Mouse (Mus musculus) CH12.LX (cell line): ENCODE measurements around the gene Man2a1. TPM values are rescaled to one million over a fixed set of nuclear protein-coding genes. Genes with fewer than 3 reads are reported as not detected.

Experiments used
- DNase-seq: peaks from one replicate; pipeline ENCODE4 v3.0.0-alpha.2; 2013; ENCODE audit errors: extremely low read depth
- H3K27ac ChIP-seq: 2 replicates; pipeline ENCODE4 v1.5.1; 2012; ENCODE audit warnings: low read depth, mild to moderate bottlenecking, control low read depth, moderate library complexity; ENCODE audit not compliant: insufficient read depth
- H3K27me3 ChIP-seq: replicated peaks from 2 replicates; pipeline ENCODE3; 2012; ENCODE audit warnings: inconsistent platforms
- H3K36me3 ChIP-seq, 2 experiments: replicated peaks in 1 of 2; 2 replicates each; pipeline versions ENCODE3 to v1.6.1; 2012; ENCODE audit warnings: inconsistent platforms in 1 of 2, low read length in 1 of 2, mild to moderate bottlenecking in 1 of 2, mixed read lengths in 1 of 2, moderate library complexity in 1 of 2; ENCODE audit not compliant: control insufficient read depth in 1 of 2, insufficient read depth in 1 of 2
- H3K4me1 ChIP-seq, 2 experiments: 2 replicates each; pipeline ENCODE4 v1.6.1; 2012; ENCODE audit warnings: inconsistent platforms in 1 of 2, moderate library complexity in 1 of 2; ENCODE audit not compliant: insufficient read depth in 2 of 2, control insufficient read depth in 1 of 2
- H3K4me2 ChIP-seq: 2 replicates; pipeline ENCODE4 v1.6.1; 2012; ENCODE audit warnings: low read depth, mild to moderate bottlenecking, control low read depth; ENCODE audit not compliant: poor library complexity, insufficient read depth, severe bottlenecking
- H3K4me3 ChIP-seq, 3 experiments: fragments of 150-350 bp in 1 of 3; sonication (generic) in 1 of 3; replicated peaks in 1 of 3; 2 replicates each; pipeline versions ENCODE3 to v1.5.1; 2011 to 2012; ENCODE audit warnings: low read depth in 2 of 3, low read length in 2 of 3, mild to moderate bottlenecking in 2 of 3, moderate library complexity in 2 of 3, control low read depth in 1 of 3, improper control_type of control experiment in 1 of 3, inconsistent platforms in 1 of 3, mixed read lengths in 1 of 3; ENCODE audit not compliant: poor library complexity in 1 of 3
- H3K79me2 ChIP-seq: replicated peaks from 2 replicates; pipeline ENCODE4 v1.6.1; 2012; ENCODE audit warnings: mild to moderate bottlenecking, moderate library complexity; ENCODE audit not compliant: control insufficient read depth, poor library complexity, insufficient read depth, severe bottlenecking; ENCODE audit errors: extremely low read depth
- H3K9ac ChIP-seq: 2 replicates; pipeline ENCODE4 v1.6.1; 2012; ENCODE audit warnings: low read depth, mild to moderate bottlenecking, control low read depth, moderate library complexity; ENCODE audit not compliant: insufficient read depth
- H3K9me3 ChIP-seq: replicated peaks from 2 replicates; pipeline ENCODE3; 2012; ENCODE audit warnings: low read length, inconsistent platforms, mixed read lengths
- BHLHE40 ChIP-seq: IDR thresholded peaks from 2 replicates; pipeline ENCODE4 v1.6.1; 2011; ENCODE audit warnings: mild to moderate bottlenecking, low read depth, low read length, improper control_type of control experiment
- CTCF ChIP-seq, 2 experiments: IDR thresholded peaks in 1 of 2; conservative IDR thresholded peaks in 1 of 2; 2 replicates each; pipeline ENCODE4 v1.5.1; 2011 to 2012; ENCODE audit warnings: low read depth in 2 of 2, low read length in 2 of 2, improper control_type of control experiment in 1 of 2, inconsistent platforms in 1 of 2, mild to moderate bottlenecking in 1 of 2, moderate library complexity in 1 of 2
- E2F4 ChIP-seq: IDR thresholded peaks from 2 replicates; pipeline ENCODE4 v1.6.1; 2011; ENCODE audit warnings: low read depth, low read length, improper control_type of control experiment; ENCODE audit not compliant: insufficient replicate concordance
- EP300 ChIP-seq: IDR thresholded peaks from 2 replicates; pipeline ENCODE4 v1.6.1; 2011; ENCODE audit warnings: low read length, improper control_type of control experiment
- ETS1 ChIP-seq: conservative IDR thresholded peaks from 2 replicates; pipeline ENCODE4 v1.6.1; 2012; ENCODE audit warnings: low read depth, mild to moderate bottlenecking, inconsistent platforms, low read length, improper control_type of control experiment, moderate library complexity
- GABPA ChIP-seq: IDR thresholded peaks from 2 replicates; pipeline ENCODE4 v1.6.1; 2012; ENCODE audit warnings: low read depth, low read length, improper control_type of control experiment, inconsistent platforms; ENCODE audit not compliant: insufficient replicate concordance
- IRF4 ChIP-seq: IDR thresholded peaks from 2 replicates; pipeline ENCODE4 v1.6.1; 2014; ENCODE audit warnings: low read depth, mild to moderate bottlenecking, inconsistent platforms, low read length, improper control_type of control experiment
- JUN ChIP-seq: IDR thresholded peaks from 2 replicates; pipeline ENCODE4 v1.6.1; 2011; ENCODE audit warnings: low read depth, mild to moderate bottlenecking, low read length, improper control_type of control experiment, moderate library complexity; ENCODE audit not compliant: insufficient read depth
- MAZ ChIP-seq: IDR thresholded peaks from 2 replicates; pipeline ENCODE4 v1.6.1; 2012; ENCODE audit warnings: low read depth, mild to moderate bottlenecking, inconsistent platforms, low read length, improper control_type of control experiment, moderate library complexity
- MEF2A ChIP-seq: IDR thresholded peaks from 2 replicates; pipeline ENCODE4 v1.6.1; 2014; ENCODE audit warnings: low read depth, mild to moderate bottlenecking, inconsistent platforms, low read length, improper control_type of control experiment, borderline replicate concordance
- MXI1 ChIP-seq: IDR thresholded peaks from 2 replicates; pipeline ENCODE4 v1.6.1; 2011; ENCODE audit warnings: mild to moderate bottlenecking, low read depth, low read length, improper control_type of control experiment
- MYC ChIP-seq: IDR thresholded peaks from 2 replicates; pipeline ENCODE4 v1.6.1; 2011; ENCODE audit warnings: low read depth, mild to moderate bottlenecking, improper control_type of control experiment, low read length
- NELFE ChIP-seq: IDR thresholded peaks from 2 replicates; pipeline ENCODE4 v1.6.1; 2011; ENCODE audit warnings: low read depth, low read length, improper control_type of control experiment
- NRF1 ChIP-seq: IDR thresholded peaks from 2 replicates; pipeline ENCODE4 v1.6.1; 2014; ENCODE audit warnings: low read depth, mild to moderate bottlenecking, inconsistent platforms, low read length, improper control_type of control experiment, moderate library complexity
- PAX5 ChIP-seq: IDR thresholded peaks from 2 replicates; pipeline ENCODE4 v1.6.1; 2012; ENCODE audit warnings: low read length, inconsistent platforms, mixed read lengths
- POLR2A ChIP-seq: IDR thresholded peaks from 2 replicates; pipeline ENCODE4 v1.6.1; 2011; ENCODE audit warnings: low read depth, mild to moderate bottlenecking, improper control_type of control experiment, low read length
- POLR2AphosphoS2 ChIP-seq: IDR thresholded peaks from 2 replicates; pipeline ENCODE4 v1.6.1; 2011; ENCODE audit warnings: low read depth, low read length, improper control_type of control experiment
- SIN3A ChIP-seq: IDR thresholded peaks from 2 replicates; pipeline ENCODE4 v1.6.1; 2012; ENCODE audit warnings: low read length, improper control_type of control experiment, inconsistent platforms
- SMC3 ChIP-seq: IDR thresholded peaks from 2 replicates; pipeline ENCODE4 v1.6.1; 2011; ENCODE audit warnings: low read depth, low read length, improper control_type of control experiment
- TCF12 ChIP-seq: IDR thresholded peaks from 2 replicates; pipeline ENCODE4 v1.6.1; 2014; ENCODE audit warnings: low read depth, mild to moderate bottlenecking, inconsistent platforms, low read length, improper control_type of control experiment
- USF1 ChIP-seq: IDR thresholded peaks from 2 replicates; pipeline ENCODE4 v1.6.1; 2014; ENCODE audit warnings: low read depth, mild to moderate bottlenecking, inconsistent platforms, low read length, improper control_type of control experiment
- USF2 ChIP-seq: conservative IDR thresholded peaks from 2 replicates; pipeline ENCODE4 v1.6.1; 2011; ENCODE audit warnings: low read depth, low read length, improper control_type of control experiment
- dilution Hi-C: fragments of 300-500 bp; cut with MboI; formaldehyde crosslinking; loops from 2 replicates; pipeline ENCODE4 v1.14.3; 2020; ENCODE audit warnings: low sequenced_read_pairs; ENCODE audit not compliant: extremely low pct_unique_long_range_greater_than_20kb, extremely low pct_ligation_motif_present
- in situ Hi-C: fragments of 300-500 bp; cut with MboI; formaldehyde crosslinking; loops from 3 replicates; pipeline ENCODE4 v1.14.3; 2019; ENCODE audit warnings: low sequenced_read_pairs, low pct_ligation_motif_present, low pct_unique_long_range_greater_than_20kb, mixed read lengths
- polyA plus RNA-seq: library from polyadenylated mRNA; unstranded; fragments of >175 nt; gene quantifications from 2 replicates; pipeline ENCODE4 v1.2.1, GENCODE M21; 2012; ENCODE audit warnings: low read depth; ENCODE audit not compliant: insufficient read length
- total RNA-seq, 2 experiments: library from RNA; depleted of rRNA; stranded (reverse); fragments of 300-350 nt in 1 of 2; fragments of >200 nt in 1 of 2; gene quantifications; 2 replicates each; pipeline ENCODE4 v1.2.3; 2012 to 2014

Man2a1 gene
- total and polyA plus RNA-seq, 3 experiments, result 7.9 to 15.4 (median 11.9) TPM

- H3K79me2 ChIP-seq, result no peaks in the 10 kb centered on the region
- H3K4me2 ChIP-seq, result no peak overlapping the region
- no peak for TF ChIP-seq NRF1
- TF ChIP-seq GABPA, result no peak
- TF ChIP-seq SMC3, result no peak
- no peak for TF ChIP-seq IRF4
- TF ChIP-seq MXI1, result no peak
- dilution Hi-C loops, result no loop called here
- in situ Hi-C loops, result no loop called here
- no peak overlapping the region for H3K4me3 ChIP-seq
- H3K27ac ChIP-seq, result no peak overlapping the region
- no peaks in the 10 kb centered on the region for H3K9me3 ChIP-seq
- no peaks in the 10 kb centered on the region for H3K36me3 ChIP-seq
- H3K27me3 ChIP-seq, result no peaks in the 10 kb centered on the region
- no peak for DNase-seq
- H3K4me1 ChIP-seq, result peaks cover 4 to 34% of the 10 kb centered on the region in 2 experiments
- no peak overlapping the region for H3K9ac ChIP-seq
Observed at GRCm38 (mm10) chr17:64792623-64793022, 192.1 kb downstream of the Man2a1 start.

- no peak for DNase-seq
- TF ChIP-seq USF1 (no peak), POLR2A (no peak), JUN (no peak), USF2 (no peak), SIN3A (no peak), CTCF (conservative IDR thresholded peaks at IDR 0.05 in 1 of 2, IDR thresholded peaks at IDR 0.05 in 1 of 2; ENCODE audit: low read depth in 2 of 2, low read length in 2 of 2) (no peak), E2F4 (no peak), TCF12 (no peak), ETS1 (no peak), MEF2A (no peak), BHLHE40 (no peak), MYC (no peak), PAX5 (no peak), POLR2AphosphoS2 (no peak), NELFE (no peak), MAZ (no peak), EP300 (no peak)
- dilution Hi-C loops, result no loop called here
Observed at GRCm38 (mm10) chr17:64802168-64802955, 201.8 kb downstream of the Man2a1 start.

More at GRCm38 (mm10) chr17:64802168-64802955, 201.8 kb downstream of the Man2a1 start:
- H3K27ac ChIP-seq, result no peak overlapping the region
- in situ Hi-C loops, result no loop called here
- H3K27me3 ChIP-seq, result no peaks in the 10 kb centered on the region
- H3K36me3 ChIP-seq, result no peaks in the 10 kb centered on the region
- H3K4me3 ChIP-seq, result no peak overlapping the region
- no peaks in the 10 kb centered on the region for H3K9me3 ChIP-seq
- no peak overlapping the region for H3K9ac ChIP-seq
- H3K79me2 ChIP-seq, result no peaks in the 10 kb centered on the region
- peaks cover 0 to 3% of the 10 kb centered on the region in 2 experiments; a peak in 1 of 4 replicates for H3K4me1 ChIP-seq
- no peak overlapping the region for H3K4me2 ChIP-seq
